Mouse (Mus musculus) small intestine, adult 10 weeks (tissue): ENCODE results near the gene Smo. TPM values are rescaled to one million over a fixed set of nuclear protein-coding genes. Genes with fewer than 3 reads are reported as not detected.

ENCODE experiments used
- polyA plus RNA-seq: library from polyadenylated mRNA; stranded (reverse); fragments of 350-450 nt; fragmentation: Illumina TruSeq; extraction: RNeasy Lipid Tissue Mini Kit (QIAGEN cat#74804); gene quantifications from one replicate; pipeline ENCODE4 v1.2.3, GENCODE M21; 2014; ENCODE audit warnings: low replicate concordance

Smo gene
- 1.4 TPM for polyA plus RNA-seq

DNA sequence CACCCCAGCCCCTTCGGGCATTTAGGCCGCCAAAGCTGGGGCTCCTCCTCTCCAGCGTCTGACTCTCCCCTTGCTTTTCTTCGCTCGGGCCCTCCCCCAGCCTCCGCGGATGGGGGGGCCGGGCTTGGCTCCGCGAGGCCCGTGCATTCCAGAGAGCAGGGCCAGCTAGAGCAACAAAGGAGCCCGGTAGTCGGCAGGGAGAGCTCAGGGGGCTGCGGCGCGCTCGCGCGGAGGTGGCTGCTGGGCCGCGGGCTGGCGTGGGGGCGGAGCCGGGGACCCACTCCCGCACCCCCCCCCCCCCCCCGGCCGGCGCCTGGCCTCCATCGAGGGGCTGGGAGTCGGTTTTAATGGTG lies at the start of gene Smo:
Smo (plus strand) TSS at position 168 of the 353 bp plus-strand sequence.

GRCm38 (mm10) chr6:29693953-29694352 lies 41.4 kb upstream of the Smo start, which contains the start of gene Tspan33:
Tspan33 (plus strand) TSS chr6:29694222.

DNA sequence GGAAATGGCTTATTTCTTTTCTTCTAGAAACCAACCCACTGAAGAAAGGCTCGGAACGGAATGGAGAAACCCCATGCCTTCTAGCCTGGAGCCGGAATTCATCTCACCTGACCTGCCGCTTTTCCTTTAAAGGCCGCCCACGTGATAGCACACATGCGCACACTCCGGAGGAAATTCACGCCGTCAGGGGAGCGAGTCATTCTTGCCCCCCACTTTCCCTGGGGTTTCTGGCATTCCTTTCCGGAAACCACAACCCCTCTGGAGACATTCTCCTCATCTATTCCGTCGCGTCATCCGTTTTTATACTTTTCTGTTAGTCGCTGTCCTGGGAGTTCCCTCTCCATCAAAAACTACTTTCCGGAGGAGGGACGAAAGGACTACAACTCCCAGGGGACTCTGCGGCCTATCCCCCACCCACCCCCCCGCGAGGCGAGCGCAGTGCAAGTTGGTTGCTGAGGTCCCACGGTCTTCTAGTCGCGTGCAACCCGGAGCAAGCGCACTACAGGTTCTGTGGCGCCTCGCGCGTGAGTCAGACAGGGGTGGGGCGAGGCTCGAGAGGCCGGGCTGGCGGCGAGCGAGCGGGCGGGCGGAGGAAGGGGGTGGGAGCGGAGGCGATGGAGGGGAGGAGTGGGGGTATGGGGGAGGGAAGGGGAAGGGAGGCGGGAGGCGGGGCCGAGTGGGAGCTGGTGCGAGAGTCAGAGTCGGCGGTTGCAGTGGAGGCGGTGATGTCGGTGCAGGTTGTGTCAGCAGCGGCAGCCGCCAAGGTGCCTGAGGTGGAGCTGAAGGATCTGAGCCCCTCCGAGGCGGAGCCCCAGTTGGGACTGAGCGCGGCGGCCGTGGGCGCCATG lies 32.7 kb downstream of the Smo start, which contains the start of gene Ahcyl2:
Ahcyl2 (plus strand) TSS at position 199 of the 848 bp plus-strand sequence.

Other genes starting within 250 kb of the Smo start
- gene Kcp, start 227.6 kb upstream of the Smo start, polyA plus RNA-seq: not detected
- gene Irf5, start 208.9 kb upstream of the Smo start, polyA plus RNA-seq: 1.0 TPM
- gene Tnpo3, start 125.6 kb upstream of the Smo start, polyA plus RNA-seq: 42.1 TPM
- not detected for gene Tspan33, start 41.3 kb upstream of the Smo start, polyA plus RNA-seq
- gene Ahcyl2, start 32.5 kb downstream of the Smo start, polyA plus RNA-seq: 374 TPM
- 6.2 TPM for gene Strip2, start 181.5 kb downstream of the Smo start, polyA plus RNA-seq